Mouse (Mus musculus) heart, adult 2 months (tissue): ENCODE measurements around the gene Gm20388.

ENCODE experiments used
- CTCF ChIP-seq: fragments of 200-600 bp; IDR thresholded peaks from 2 replicates; pipeline ENCODE4 v1.8.1; 2022; ENCODE audit warnings: antibody characterized with exemption, mild to moderate bottlenecking, moderate library complexity
- EP300 ChIP-seq: fragments of 200-500 bp; IDR thresholded peaks from 2 replicates; pipeline ENCODE4 v1.6.1; 2011; ENCODE audit warnings: low read depth, low read length, control low read depth; ENCODE audit not compliant: insufficient read depth
- POLR2A ChIP-seq: fragments of 200-500 bp; IDR thresholded peaks from 2 replicates; pipeline ENCODE4 v1.6.1; 2011; ENCODE audit warnings: mild to moderate bottlenecking, low read depth, low read length, control low read depth; ENCODE audit not compliant: insufficient read depth

DNA sequence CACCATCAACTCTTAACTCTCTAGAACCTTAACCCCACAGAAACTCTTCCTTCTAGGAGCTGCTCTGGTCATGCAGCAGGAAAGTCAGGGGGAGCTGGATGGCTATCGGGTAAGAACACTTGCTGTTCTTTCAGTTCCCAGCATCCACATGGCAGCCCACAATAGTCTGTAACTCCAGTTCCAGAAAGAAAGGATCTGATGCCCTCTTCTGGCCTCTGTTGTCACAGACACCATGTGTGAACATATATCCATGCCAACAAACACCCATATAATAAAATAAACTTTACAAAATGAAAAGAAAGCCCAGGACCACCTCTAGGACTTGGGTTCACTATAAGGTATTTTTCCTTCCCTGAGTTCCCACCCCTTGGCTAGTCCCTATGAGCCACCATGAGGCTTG, 1711.2 kb downstream of the Gm20388 start:
- no peak for TF ChIP-seq EP300
- no peak for TF ChIP-seq POLR2A
- peak; percentile 66 for TF ChIP-seq CTCF
